Mouse (Mus musculus) gastrocnemius, postnatal 25 days (tissue): ENCODE data around the gene Plekhm1. TPM values are rescaled to one million over a fixed set of nuclear protein-coding genes. Genes with fewer than 3 reads are reported as not detected.

Source experiments
- total RNA-seq, 2 experiments: library from RNA; stranded (reverse); gene quantifications; 1 replicate in 1 of 2; 2 replicates in 1 of 2; pipeline ENCODE4 v1.2.3; 2021

Plekhm1 gene
- total RNA-seq, 2 experiments from 2014 or later, result 9.3 to 9.4 TPM

Other genes with a start within 250 kb of the Plekhm1 start
- gene Fmnl1, start 241.6 kb downstream of the Plekhm1 start, total RNA-seq, result 1 to 10 TPM; 4.7 to 4.9 TPM
- gene 1700023F06Rik, start 204.1 kb downstream of the Plekhm1 start, total RNA-seq, result not detected
- gene Spata32, start 194.3 kb downstream of the Plekhm1 start, total RNA-seq, result not detected
- 1 to 10 TPM; 2.8 to 4.1 TPM for gene Map3k14, start 145.2 kb downstream of the Plekhm1 start, total RNA-seq
- 1 to 10 TPM; 3.0 to 4.6 TPM for gene Arhgap27, start 49.0 kb downstream of the Plekhm1 start, total RNA-seq
- gene Lrrc37a, start 91.9 kb upstream of the Plekhm1 start, total RNA-seq, result not detected
- gene Gm884, start 208.5 kb upstream of the Plekhm1 start, total RNA-seq, result not detected
- gene Lyzl6, start 226.2 kb upstream of the Plekhm1 start, total RNA-seq, result not detected
- not detected for gene Rprml, start 236.9 kb upstream of the Plekhm1 start, total RNA-seq